ENCODE assay signal across 20 mouse cellular contexts in the genomic region with DNA sequence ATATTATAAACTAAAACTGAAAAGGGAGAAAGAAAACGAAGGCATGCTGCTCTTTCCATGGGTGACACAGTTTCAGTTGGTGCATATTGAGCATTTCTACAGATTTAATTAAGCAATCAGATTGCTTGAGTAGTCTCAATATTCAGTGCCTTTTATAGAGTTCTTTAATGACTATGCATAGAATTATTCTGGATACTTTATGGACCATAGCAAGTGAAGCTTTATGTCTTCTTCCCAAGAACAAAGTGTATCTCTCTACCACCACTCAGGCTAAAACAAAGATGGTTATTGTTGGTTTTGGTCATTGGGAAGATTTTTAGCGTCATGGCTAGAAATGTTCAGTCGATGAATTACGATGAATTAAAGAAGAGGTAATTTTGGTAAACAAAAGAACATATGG.
DNase-seq lines count a peak whose midpoint lies in the region; ATAC-seq and TF ChIP-seq lines count a peak whose summit lies in the region.
"Had no signal": no experiment of that assay in that cellular context is flagged by ENCODE, and none has a peak within 500 bp of the region (broad histone marks: within the 10 kb centered on the region; RNA-seq: fewer than 3 reads in every experiment).

No protein-coding gene starts in this region.

- no peak for DNase-seq in left cerebral cortex, adult 2 months (ENCODE audit: extremely low spot score in 1 of 2, low spot score in 2 of 2)
- no peak for DNase-seq in left cerebral cortex, postnatal 25 days (ENCODE audit: low spot score in 2 of 2)
- DNase-seq: adrenal gland, adult 2 months; adrenal gland, postnatal 10 days; adrenal gland, postnatal 25 days; cerebellum, adult 11 months; cerebellum, adult 18-20 months; cerebellum, adult 8-10 months; cerebellum, adult 9-11 months; cerebellum, postnatal 14 days; cerebellum, postnatal 36 days; embryo, embryonic 11 days had no signal

- no peaks in the 10 kb centered on the region; the same call in 1 of the 2 replicates for H3K27me3 ChIP-seq in neural tube, embryonic 13.5 days
- no peaks in the 10 kb centered on the region for H3K27me3 ChIP-seq in neural tube, embryonic 15.5 days (replicated peaks)
- H3K27me3 ChIP-seq: embryonic facial prominence, embryonic 13.5 days; embryonic facial prominence, embryonic 15.5 days; forebrain, embryonic 12.5 days had no signal

- H3K4me1 ChIP-seq in neural tube, embryonic 13.5 days (replicated peaks): peaks cover 6% of the 10 kb centered on the region; the same call in 1 of the 2 replicates
- H3K4me1 ChIP-seq in neural tube, embryonic 15.5 days: no peaks in the 10 kb centered on the region
- H3K4me1 ChIP-seq: embryonic facial prominence, embryonic 13.5 days; embryonic facial prominence, embryonic 15.5 days; forebrain, embryonic 10.5 days; forebrain, embryonic 12.5 days had no signal

- no peak overlapping the region for H3K4me3 ChIP-seq in left cerebral cortex, adult 2 months
- no peak overlapping the region for H3K4me3 ChIP-seq in neural tube, embryonic 13.5 days
- H3K4me3 ChIP-seq in neural tube, embryonic 15.5 days (replicated peaks): no peak overlapping the region
- H3K4me3 ChIP-seq: embryonic facial prominence, embryonic 13.5 days; embryonic facial prominence, embryonic 15.5 days; erythroblast, embryonic 14.5 days; forebrain, embryonic 10.5 days; forebrain, embryonic 12.5 days had no signal

- peak; percentile 59; the same call in 1 of the 2 replicates for ATAC-seq in neural tube, embryonic 13.5 days (ENCODE audit: low read depth)
- ATAC-seq in neural tube, embryonic 15.5 days (ENCODE audit: low FRiP score): no peak
- ATAC-seq: forebrain, embryonic 14.5 days had no signal

- no peak overlapping the region for H3K9ac ChIP-seq in neural tube, embryonic 13.5 days
- no peak overlapping the region for H3K9ac ChIP-seq in neural tube, embryonic 15.5 days (replicated peaks)
- H3K9ac ChIP-seq: embryonic facial prominence, embryonic 13.5 days; embryonic facial prominence, embryonic 15.5 days; forebrain, embryonic 12.5 days had no signal

- 61% methylated on average over 4 of the region's 4 CpGs for WGBS in neural tube, embryonic 13.5 days
- WGBS in neural tube, embryonic 15.5 days: 55% methylated on average over 4 of the region's 4 CpGs

- TF ChIP-seq CTCF in left cerebral cortex, adult 2 months (IDR thresholded peaks at IDR 0.05): no peak

- no peaks in the 10 kb centered on the region for H3K36me3 ChIP-seq in neural tube, embryonic 13.5 days
- H3K36me3 ChIP-seq in neural tube, embryonic 15.5 days: no peaks in the 10 kb centered on the region
- H3K36me3 ChIP-seq: embryonic facial prominence, embryonic 13.5 days; embryonic facial prominence, embryonic 15.5 days; forebrain, embryonic 10.5 days; forebrain, embryonic 12.5 days had no signal

- intact Hi-C loops in left cerebral cortex, adult 2 months (cut with DNase I): loop anchor here (5.0 kb wide), 1 partner anchor 234 kb away; no protein-coding TSS in a partner anchor
- intact Hi-C loops in left cerebral cortex, postnatal 25 days (cut with DNase I): no loop called here

- H3K9me3 ChIP-seq in neural tube, embryonic 13.5 days: no peaks in the 10 kb centered on the region
- no peaks in the 10 kb centered on the region for H3K9me3 ChIP-seq in neural tube, embryonic 15.5 days (replicated peaks)
- H3K9me3 ChIP-seq: embryonic facial prominence, embryonic 15.5 days; forebrain, embryonic 10.5 days; forebrain, embryonic 12.5 days had no signal

- no peak overlapping the region for H3K4me2 ChIP-seq in neural tube, embryonic 13.5 days
- H3K4me2 ChIP-seq in neural tube, embryonic 15.5 days: no peak overlapping the region
- H3K4me2 ChIP-seq: embryonic facial prominence, embryonic 13.5 days; embryonic facial prominence, embryonic 15.5 days; forebrain, embryonic 12.5 days had no signal

- H3K27ac ChIP-seq in left cerebral cortex, adult 2 months: peak overlapping the region; percentile 49; the same call in 1 of the 2 replicates
- peak overlapping the region; percentile 65 for H3K27ac ChIP-seq in neural tube, embryonic 13.5 days (replicated peaks)
- no peak overlapping the region; the same call in 1 of the 2 replicates for H3K27ac ChIP-seq in neural tube, embryonic 15.5 days (replicated peaks)
- H3K27ac ChIP-seq: embryonic facial prominence, embryonic 13.5 days; embryonic facial prominence, embryonic 15.5 days; forebrain, embryonic 10.5 days; forebrain, embryonic 12.5 days had no signal
